Mouse (Mus musculus) kidney, adult 2 months (tissue): ENCODE data around the gene Dusp6.

ENCODE experiments used
- CTCF ChIP-seq: fragments of 200-500 bp; conservative IDR thresholded peaks from 2 replicates; pipeline ENCODE4 v1.5.1; 2011; ENCODE audit warnings: low read depth, mild to moderate bottlenecking, control low read depth, low read length, moderate library complexity, mixed read lengths; ENCODE audit not compliant: insufficient read depth, insufficient read length
- POLR2A ChIP-seq: fragments of 200-500 bp; IDR thresholded peaks from one replicate; pipeline ENCODE4 v1.6.1; 2011; ENCODE audit warnings: low read depth, low read length, control low read depth

DNA sequence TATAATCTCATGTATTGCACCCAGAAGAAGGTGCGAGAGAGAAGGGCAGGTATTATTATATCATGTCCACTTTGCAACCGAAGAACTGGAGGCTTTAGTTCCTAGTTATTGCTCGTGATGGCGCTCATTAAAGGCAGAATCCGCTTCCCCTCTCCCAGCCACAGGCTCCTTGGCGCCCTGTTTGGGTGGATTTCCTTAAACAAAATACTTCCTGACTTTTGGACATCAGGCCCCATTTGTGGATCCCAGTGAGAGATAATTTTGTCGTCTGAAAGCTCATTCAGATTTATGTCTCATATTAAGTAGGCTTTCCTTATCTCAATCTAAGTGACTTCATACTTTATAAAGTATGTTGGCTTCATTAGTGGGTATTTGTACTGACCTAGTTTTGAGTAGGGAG lies 23.2 kb downstream of the Dusp6 start:
- TF ChIP-seq CTCF (no peak), POLR2A (no peak)
